In the genomic region with DNA sequence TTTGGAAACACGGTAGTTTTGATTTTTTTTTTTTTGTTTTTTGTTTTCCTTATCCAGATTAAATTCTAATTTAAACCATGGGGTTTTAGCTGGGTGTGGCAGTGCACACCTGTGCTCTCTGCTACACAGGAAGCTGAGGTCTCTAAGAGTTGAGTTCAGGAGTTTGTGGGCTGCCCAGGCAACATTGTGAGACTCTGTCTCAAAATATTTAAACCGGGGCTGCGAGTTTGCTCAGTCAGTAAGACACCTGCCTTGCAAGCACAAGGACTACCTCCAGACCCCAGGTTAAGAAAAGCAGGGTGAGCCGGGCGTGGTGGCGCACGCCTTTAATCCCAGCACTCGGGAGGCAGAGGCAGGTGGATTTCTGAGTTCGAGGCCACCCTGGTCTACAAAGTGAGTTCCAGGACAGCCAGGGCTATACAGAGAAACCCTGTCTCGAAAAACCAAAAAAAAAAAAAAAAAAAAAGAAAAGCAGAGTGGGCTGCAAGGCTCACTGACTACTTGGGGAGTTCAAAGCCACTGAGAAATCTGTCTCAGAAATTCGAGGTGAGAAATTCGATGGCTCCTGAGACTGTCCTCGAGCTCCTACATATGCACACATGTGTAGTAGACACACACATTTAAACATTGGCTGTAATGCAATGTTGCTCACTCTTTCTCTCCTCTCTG, we compare ENCODE assay signal across 17 mouse cellular contexts. TPM values are rescaled to one million over a fixed set of nuclear protein-coding genes. Genes with fewer than 3 reads are reported as not detected.
DNase-seq lines count a peak whose midpoint lies in the region; ATAC-seq and TF ChIP-seq lines count a peak whose summit lies in the region.
"Had no signal": no experiment of that assay in that cellular context is flagged by ENCODE, and none has a peak within 500 bp of the region (broad histone marks: within the 10 kb centered on the region; RNA-seq: fewer than 3 reads in every experiment).

No protein-coding gene starts in this region.

- no peak overlapping the region for H3K27ac ChIP-seq in intestine, postnatal 0 days (ENCODE audit: low read depth, low read length)
- H3K27ac ChIP-seq in intestine, embryonic 15.5 days = no peak overlapping the region
- no peak overlapping the region for H3K27ac ChIP-seq in ES-E14 (ENCODE audit: insufficient read depth, low read depth, low read length, poor library complexity, severe bottlenecking)
- H3K27ac ChIP-seq in kidney, embryonic 15.5 days = no peak overlapping the region
- H3K27ac ChIP-seq: embryonic facial prominence, embryonic 12.5 days; heart, adult 2 months; heart, embryonic 15.5 days; limb, embryonic 12.5 days; liver, embryonic 13.5 days; lung, embryonic 15.5 days; midbrain, embryonic 10.5 days had no signal

- H3K9ac ChIP-seq in intestine, postnatal 0 days (ENCODE audit: low read depth, low read length) = no peak overlapping the region
- no peak overlapping the region for H3K9ac ChIP-seq in intestine, embryonic 15.5 days
- no peak overlapping the region for H3K9ac ChIP-seq in ES-E14 (ENCODE audit: insufficient read depth, low read depth, low read length, poor library complexity, severe bottlenecking)
- no peak overlapping the region for H3K9ac ChIP-seq in kidney, embryonic 15.5 days
- H3K9ac ChIP-seq: embryonic facial prominence, embryonic 12.5 days; heart, embryonic 15.5 days; limb, embryonic 12.5 days; liver, embryonic 13.5 days; lung, embryonic 15.5 days had no signal

- ATAC-seq in intestine, postnatal 0 days = no peak
- no peak for ATAC-seq in intestine, embryonic 15.5 days
- ATAC-seq in kidney, embryonic 15.5 days (replicated peaks; ENCODE audit: low FRiP score) = no peak

- H3K27me3 ChIP-seq in intestine, postnatal 0 days (replicated peaks; ENCODE audit: control insufficient read depth, insufficient read depth, low read length) = no peaks in the 10 kb centered on the region
- H3K27me3 ChIP-seq in intestine, embryonic 15.5 days (replicated peaks) = no peaks in the 10 kb centered on the region
- H3K27me3 ChIP-seq in kidney, embryonic 15.5 days = no peaks in the 10 kb centered on the region
- H3K27me3 ChIP-seq: embryonic facial prominence, embryonic 12.5 days; heart, embryonic 15.5 days; limb, embryonic 12.5 days; liver, embryonic 13.5 days; lung, embryonic 15.5 days had no signal

- DNase-seq in ES-E14 (ENCODE audit: low read depth, low spot score) = no peak
- peak; percentile 59 for DNase-seq in naive thymus-derived CD4-positive, alpha-beta T cell, adult 2 months (ENCODE audit: low read depth)
- peak; percentile 51 to 70 for DNase-seq in thymus, postnatal 36 days
- DNase-seq in urinary bladder, postnatal 4 days (ENCODE audit: low spot score in 2 of 2) = no peak
- DNase-seq: cerebellum, adult 9-10 months; gastrocnemius, postnatal 25 days; liver, embryonic 13.5 days had no signal

- in situ Hi-C loops in ES-E14 (cut with MboI; ENCODE audit: low sequenced_read_pairs in 2 of 2, unreplicated experiment in 2 of 2) = no loop called here

- peaks cover 14% of the 10 kb centered on the region for H3K4me1 ChIP-seq in intestine, postnatal 0 days (replicated peaks; ENCODE audit: control insufficient read depth, insufficient read depth, low read length)
- H3K4me1 ChIP-seq in intestine, embryonic 15.5 days (replicated peaks) = peaks cover 9% of the 10 kb centered on the region
- H3K4me1 ChIP-seq in ES-E14 (ENCODE audit: control insufficient read depth in 2 of 2, insufficient read depth in 2 of 2, low read length in 2 of 2, poor library complexity in 1 of 2) = peaks cover 8 to 15% of the 10 kb centered on the region in 2 experiments; a peak in 3 of 4 replicates
- peaks cover 14% of the 10 kb centered on the region for H3K4me1 ChIP-seq in kidney, embryonic 15.5 days

- TF ChIP-seq CTCF in intestine, postnatal 0 days (IDR thresholded peaks at IDR 0.05; ENCODE audit: low read depth) = no peak

- WGBS in intestine, postnatal 0 days = 83% methylated on average over 11 of the region's 13 CpGs
- 85% methylated on average over 12 of the region's 13 CpGs for WGBS in intestine, embryonic 15.5 days
- WGBS in kidney, embryonic 15.5 days = 89% methylated on average over 12 of the region's 13 CpGs

- no peak overlapping the region for H3K4me3 ChIP-seq in intestine, postnatal 0 days (ENCODE audit: low read depth, low read length)
- H3K4me3 ChIP-seq in intestine, embryonic 15.5 days (replicated peaks) = no peak overlapping the region
- no peak overlapping the region for H3K4me3 ChIP-seq in ES-E14 (ENCODE audit: insufficient read depth in 1 of 2, low read depth in 1 of 2, low read length in 2 of 2, poor library complexity in 1 of 2, severe bottlenecking in 1 of 2)
- H3K4me3 ChIP-seq in kidney, embryonic 15.5 days (replicated peaks) = no peak overlapping the region
- H3K4me3 ChIP-seq: embryonic facial prominence, embryonic 12.5 days; erythroblast, embryonic 14.5 days; heart, adult 2 months; heart, embryonic 15.5 days; limb, embryonic 12.5 days; liver, embryonic 13.5 days; lung, embryonic 15.5 days; midbrain, embryonic 10.5 days had no signal

- H3K4me2 ChIP-seq in intestine, postnatal 0 days (replicated peaks; ENCODE audit: low read depth) = peak overlapping the region; percentile 32; the same call in 1 of the 2 replicates
- H3K4me2 ChIP-seq in intestine, embryonic 15.5 days (replicated peaks) = no peak overlapping the region
- no peak overlapping the region for H3K4me2 ChIP-seq in kidney, embryonic 15.5 days
- H3K4me2 ChIP-seq: heart, embryonic 15.5 days; limb, embryonic 12.5 days had no signal

- no peaks in the 10 kb centered on the region for H3K36me3 ChIP-seq in intestine, postnatal 0 days (ENCODE audit: control insufficient read depth, insufficient read depth)
- H3K36me3 ChIP-seq in intestine, embryonic 15.5 days = no peaks in the 10 kb centered on the region
- no peaks in the 10 kb centered on the region for H3K36me3 ChIP-seq in ES-E14 (ENCODE audit: control insufficient read depth, insufficient read depth, low read length, poor library complexity, severe bottlenecking)
- no peaks in the 10 kb centered on the region for H3K36me3 ChIP-seq in kidney, embryonic 15.5 days
- H3K36me3 ChIP-seq: embryonic facial prominence, embryonic 12.5 days; heart, embryonic 15.5 days; limb, embryonic 12.5 days; liver, embryonic 13.5 days; lung, embryonic 15.5 days; midbrain, embryonic 10.5 days had no signal

- H3K9me3 ChIP-seq in intestine, postnatal 0 days (ENCODE audit: control insufficient read depth) = no peaks in the 10 kb centered on the region
- H3K9me3 ChIP-seq in intestine, embryonic 15.5 days = no peaks in the 10 kb centered on the region
- no peaks in the 10 kb centered on the region for H3K9me3 ChIP-seq in ES-E14 (ENCODE audit: control insufficient read depth, insufficient read depth, low read depth, low read length)
- no peaks in the 10 kb centered on the region for H3K9me3 ChIP-seq in kidney, embryonic 15.5 days (replicated peaks)
- H3K9me3 ChIP-seq: embryonic facial prominence, embryonic 12.5 days; heart, embryonic 15.5 days; limb, embryonic 12.5 days; liver, embryonic 13.5 days; lung, embryonic 15.5 days; midbrain, embryonic 10.5 days had no signal

TF ChIP-seq in ES-E14, 5 proteins besides CTCF, POLR2A, EP300 and RAD21:
- TF ChIP-seq CHD2 (IDR thresholded peaks at IDR 0.05; ENCODE audit: low read depth, low read length) (no peak), ZNF384 (IDR thresholded peaks at IDR 0.05; ENCODE audit: low read depth, low read length) (peak; percentile 85), ZC3H11A (IDR thresholded peaks at IDR 0.05; ENCODE audit: borderline replicate concordance, low read depth, low read length) (no peak), MAFK (IDR thresholded peaks at IDR 0.05; ENCODE audit: insufficient read depth, low read depth, low read length) (no peak)

RNA-seq across cellular contexts. Expression of gene Skil, which starts 11.9 kb away (rescaled TPM):
- 19.1 and 22.1 TPM in 2 replicates for polyA plus RNA-seq in intestine, postnatal 0 days (2015; fragmentation: Nextera tagmentation; extraction: Ambion mirVana)
- 17.5 and 21.3 TPM in 2 replicates for polyA plus RNA-seq in intestine, embryonic 15.5 days (2015; fragmentation: Nextera tagmentation; extraction: Ambion mirVana)
- 68.9 and 92.2 TPM in 2 replicates for total RNA-seq in ES-E14 (2012; rRNA removed)
- 19.9 and 24.0 TPM in 2 replicates for polyA plus RNA-seq in kidney, embryonic 15.5 days (2015; fragmentation: Nextera tagmentation; extraction: Ambion mirVana)

Comparison
In these comparisons a context has a peak if more than half of its experiments do, and no peak if none do; other contexts are left out.
1. DNase-seq: peak in naive thymus-derived CD4-positive, alpha-beta T cell, adult 2 months (single experiment) and thymus, postnatal 36 days (2 of 2); none in ES-E14 (single experiment) and urinary bladder, postnatal 4 days (0 of 2).